Mouse (Mus musculus): Measurements from ENCODE around the gene Tnfrsf14.

Gene Tnfrsf14

DNA sequence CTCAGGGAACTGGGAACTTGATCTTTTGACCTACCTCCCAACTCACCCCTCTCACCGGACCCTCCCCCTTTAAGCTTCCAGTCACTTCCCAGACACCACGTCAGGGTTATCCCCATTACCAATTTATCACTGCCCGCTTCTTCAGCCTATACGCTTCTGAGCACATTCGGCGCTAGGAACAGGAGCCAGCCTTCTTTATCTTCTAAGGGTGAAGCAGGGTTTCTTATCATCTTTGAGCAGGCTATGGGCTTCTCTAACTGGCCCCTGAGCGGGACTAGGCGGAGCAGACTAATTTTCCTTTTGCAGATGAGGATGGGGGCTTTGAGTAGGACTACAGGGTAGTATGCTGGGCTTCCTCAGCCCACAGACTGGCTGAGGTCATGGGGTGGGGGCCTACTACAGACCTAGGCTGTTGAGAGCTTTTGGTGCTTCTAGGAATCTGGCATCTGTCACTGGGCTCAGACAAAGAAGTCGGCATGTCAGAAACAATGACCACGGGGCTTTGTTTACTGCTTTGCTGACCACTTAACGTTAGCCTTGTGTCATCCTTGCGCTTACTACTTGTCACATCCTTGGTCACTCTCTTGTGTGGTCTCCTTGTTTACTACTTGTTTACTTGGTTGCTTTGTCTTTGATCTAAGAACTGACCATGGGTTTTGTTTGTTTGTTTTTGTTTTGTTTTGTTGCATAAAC, at the start of gene Tnfrsf14:
Gene Tnfrsf14 (minus strand): TSS at position 169 of the 693 bp plus-strand sequence.
- DNase-seq (ENCODE audit: low spot score) = peak; percentile 47

DNA sequence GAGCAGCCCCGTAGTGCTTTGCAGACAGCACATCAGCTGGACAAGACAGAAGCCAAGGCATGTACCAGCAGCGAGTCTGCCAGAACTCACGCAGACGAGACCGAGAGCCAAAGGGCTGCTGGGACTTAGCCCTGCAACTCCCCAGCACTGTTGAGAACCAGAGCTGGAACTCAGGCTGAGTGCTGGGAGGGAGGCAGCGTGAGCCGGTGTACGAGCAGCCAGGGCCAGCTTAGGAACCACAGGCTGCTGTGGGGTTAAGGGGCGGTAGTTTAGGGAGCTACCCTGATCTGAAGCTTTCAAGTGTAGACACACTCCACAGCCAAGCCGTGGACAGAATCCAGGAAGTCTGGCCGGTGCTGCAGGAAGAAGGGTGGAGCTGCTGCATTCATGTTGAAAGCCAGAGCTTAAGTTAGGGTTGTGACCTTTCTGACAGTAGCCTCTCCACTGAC, 45.8 kb upstream of the Tnfrsf14 start:
- no peak for DNase-seq (ENCODE audit: low spot score)

- DNase-seq (ENCODE audit: low spot score) = no peak
Observed at GRCm38 (mm10) chr4:154972546-154972945, 44.2 kb upstream of the Tnfrsf14 start.

DNA sequence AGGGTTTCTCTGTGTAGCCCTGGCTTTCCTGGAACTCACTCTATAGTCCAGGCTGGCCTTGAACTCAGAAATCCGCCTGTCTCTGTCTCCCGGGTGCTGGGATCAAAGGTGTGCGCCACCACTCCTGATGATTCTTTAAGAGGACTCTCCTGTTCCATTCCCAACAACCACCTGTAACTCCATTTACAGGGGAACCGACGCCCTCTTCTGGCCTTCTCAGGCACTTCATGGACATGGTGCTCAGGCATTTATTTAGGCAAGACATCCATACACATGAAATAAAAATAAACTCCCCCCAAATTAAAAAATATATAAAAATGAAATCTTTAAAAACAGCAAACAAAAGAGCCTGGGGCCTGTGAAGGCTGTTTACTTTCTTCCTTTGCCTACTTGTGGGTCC, 38.8 kb upstream of the Tnfrsf14 start:
- DNase-seq (ENCODE audit: low spot score) = peak; percentile 78

DNA sequence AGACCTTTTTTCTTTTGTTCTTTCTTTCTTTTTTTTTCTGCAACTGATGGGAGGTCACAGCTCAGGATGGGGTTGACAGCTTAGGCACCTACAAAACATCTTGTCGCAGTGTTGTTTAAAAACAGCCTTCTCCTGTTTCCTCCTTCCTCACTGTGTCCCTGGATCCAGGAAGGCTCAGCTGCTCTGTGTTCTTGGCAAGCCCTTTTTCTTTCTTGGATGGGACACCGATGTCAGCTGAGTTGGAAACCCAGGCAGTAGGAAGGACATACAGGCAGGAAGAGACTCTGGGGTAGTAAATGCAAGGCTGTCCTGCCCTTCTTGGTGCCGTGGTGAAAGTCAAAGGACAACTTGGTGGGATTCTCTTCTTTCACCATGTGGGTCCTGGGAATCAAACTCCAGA, 37.5 kb upstream of the Tnfrsf14 start:
- DNase-seq (ENCODE audit: low spot score) = no peak

GRCm38 (mm10) chr4:154964581-154965235, 36.3 kb upstream of the Tnfrsf14 start:
- DNase-seq (ENCODE audit: low spot score) = peak; percentile 49

- peak; percentile 97 for DNase-seq (ENCODE audit: low spot score)
Observed at GRCm38 (mm10) chr4:154963901-154964580, 35.7 kb upstream of the Tnfrsf14 start, which contains the start of gene Pank4. TSS of gene Pank4 (plus strand) at chr4:154964123.

DNA sequence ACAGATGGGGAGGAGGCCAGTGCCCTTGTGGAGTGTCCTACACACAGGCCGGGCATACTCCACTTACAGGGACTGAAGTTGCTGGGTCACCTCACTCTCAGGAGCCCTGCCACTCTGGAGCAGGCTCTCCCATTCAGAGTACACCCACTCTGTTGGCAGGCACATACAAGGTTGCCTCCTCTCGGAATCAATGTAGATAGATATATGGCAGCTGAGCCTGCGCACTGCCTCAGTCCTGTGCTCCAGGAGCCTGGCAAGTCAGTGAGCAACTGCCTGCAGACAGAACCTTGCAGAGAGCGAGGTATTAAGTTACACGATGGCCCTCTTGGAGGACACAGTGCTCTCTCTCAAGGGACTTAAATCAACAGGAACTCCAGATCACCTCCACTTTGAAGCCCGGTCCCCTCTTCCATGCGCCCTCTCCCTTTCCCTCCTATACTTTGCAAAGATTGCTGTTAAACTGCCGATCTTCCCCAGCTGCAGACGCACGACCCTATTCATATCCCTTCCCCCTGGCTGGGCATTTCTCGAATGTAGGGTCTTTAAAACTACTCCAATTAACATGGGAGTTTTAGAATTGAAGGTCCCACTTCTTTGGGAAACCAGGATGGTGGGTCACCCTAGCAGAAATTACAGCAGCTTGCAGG, 35.0 kb upstream of the Tnfrsf14 start:
- peak; percentile 71 for DNase-seq (ENCODE audit: low spot score)

GRCm38 (mm10) chr4:154962683-154963082, 34.3 kb upstream of the Tnfrsf14 start:
- DNase-seq (ENCODE audit: low spot score) = no peak

DNA sequence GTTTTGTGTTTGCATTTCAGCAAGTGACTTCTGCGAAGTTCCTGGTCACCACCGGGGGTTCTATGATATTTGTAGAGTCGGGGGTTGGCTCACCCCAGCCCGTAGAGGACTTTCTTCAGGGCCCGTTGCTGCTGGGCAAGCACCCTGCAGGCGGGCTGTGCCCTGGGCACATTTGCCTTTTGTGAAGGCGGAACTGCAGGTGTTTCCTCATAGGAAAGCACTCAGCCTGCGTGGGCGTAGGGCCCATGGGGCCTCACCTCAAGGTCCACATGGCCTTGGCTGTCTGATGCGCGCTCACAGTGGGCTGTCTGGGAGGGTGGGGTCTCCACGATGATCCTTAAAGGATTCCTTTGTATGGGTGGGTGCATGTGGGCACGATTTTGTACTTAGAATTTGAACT, 33.5 kb upstream of the Tnfrsf14 start:
- DNase-seq (ENCODE audit: low spot score) = no peak

DNA sequence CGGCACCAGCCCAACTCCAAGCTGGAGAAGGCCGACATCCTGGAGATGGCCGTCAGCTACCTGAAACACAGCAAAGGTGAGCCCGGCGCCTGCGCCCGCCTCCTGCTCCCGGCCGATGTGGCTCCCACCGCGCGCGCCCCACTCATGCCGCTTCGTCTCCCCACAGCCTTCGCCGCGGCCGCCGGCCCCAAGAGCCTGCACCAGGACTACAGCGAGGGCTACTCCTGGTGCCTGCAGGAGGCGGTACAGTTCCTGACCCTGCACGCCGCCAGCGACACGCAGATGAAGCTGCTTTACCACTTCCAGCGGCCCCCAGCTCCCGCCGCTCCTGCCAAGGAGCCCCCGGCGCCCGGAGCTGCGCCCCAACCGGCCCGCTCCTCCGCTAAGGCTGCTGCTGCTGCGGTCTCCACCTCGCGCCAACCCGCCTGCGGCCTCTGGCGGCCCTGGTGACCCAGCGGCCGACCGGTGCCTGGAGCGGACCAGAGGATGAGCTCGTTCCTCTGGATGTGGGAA, 32.9 kb upstream of the Tnfrsf14 start:
- peak; percentile 59 for DNase-seq (ENCODE audit: low spot score)

- DNase-seq (ENCODE audit: low spot score) = no peak
Observed at GRCm38 (mm10) chr4:154960690-154961225, 32.4 kb upstream of the Tnfrsf14 start, which contains the start of gene Hes5. TSS of gene Hes5 (plus strand) at chr4:154960923.

GRCm38 (mm10) chr4:154960021-154960689, 31.8 kb upstream of the Tnfrsf14 start:
- DNase-seq (ENCODE audit: low spot score) = peak; percentile 90

- no peak for DNase-seq (ENCODE audit: low spot score)
Observed at GRCm38 (mm10) chr4:154958621-154959020, 30.3 kb upstream of the Tnfrsf14 start.

GRCm38 (mm10) chr4:154958171-154958570, 29.8 kb upstream of the Tnfrsf14 start:
- peak; percentile 95 for DNase-seq (ENCODE audit: low spot score)

DNA sequence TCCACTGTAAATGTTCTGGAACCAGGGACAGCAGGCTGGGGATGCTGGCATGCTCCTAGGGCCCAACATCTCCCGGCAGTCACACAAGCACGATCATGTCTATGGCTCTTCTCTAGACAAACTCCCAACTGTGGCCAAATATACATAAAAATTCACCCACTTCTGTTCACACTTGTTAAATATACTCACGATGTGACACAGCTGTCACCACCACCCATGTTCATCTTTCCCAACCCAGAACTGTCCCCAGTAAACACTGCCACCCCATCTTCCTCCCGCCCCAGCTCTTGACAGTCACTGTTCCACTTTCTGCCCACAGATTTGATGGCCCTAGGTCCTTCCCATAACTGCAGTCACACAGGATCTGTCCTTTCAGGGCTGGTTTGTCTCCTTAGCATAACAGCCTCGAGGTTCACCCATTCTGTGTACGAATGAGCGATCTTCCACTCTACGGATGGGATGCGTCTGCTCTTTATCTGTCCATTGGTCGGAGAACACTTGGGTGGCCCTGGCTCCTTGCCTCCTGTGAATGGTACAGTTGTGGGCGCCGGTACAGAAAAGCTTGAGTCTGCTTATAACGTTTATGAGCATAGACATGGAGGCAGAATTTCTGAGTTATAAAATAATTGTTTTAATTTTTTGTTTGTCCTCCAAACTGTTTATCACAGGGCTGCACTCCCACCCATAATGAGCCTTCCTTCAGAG, 29.1 kb upstream of the Tnfrsf14 start:
- no peak for DNase-seq (ENCODE audit: low spot score)

GRCm38 (mm10) chr4:154956604-154957003, 28.2 kb upstream of the Tnfrsf14 start:
- DNase-seq (ENCODE audit: low spot score) = no peak

DNA sequence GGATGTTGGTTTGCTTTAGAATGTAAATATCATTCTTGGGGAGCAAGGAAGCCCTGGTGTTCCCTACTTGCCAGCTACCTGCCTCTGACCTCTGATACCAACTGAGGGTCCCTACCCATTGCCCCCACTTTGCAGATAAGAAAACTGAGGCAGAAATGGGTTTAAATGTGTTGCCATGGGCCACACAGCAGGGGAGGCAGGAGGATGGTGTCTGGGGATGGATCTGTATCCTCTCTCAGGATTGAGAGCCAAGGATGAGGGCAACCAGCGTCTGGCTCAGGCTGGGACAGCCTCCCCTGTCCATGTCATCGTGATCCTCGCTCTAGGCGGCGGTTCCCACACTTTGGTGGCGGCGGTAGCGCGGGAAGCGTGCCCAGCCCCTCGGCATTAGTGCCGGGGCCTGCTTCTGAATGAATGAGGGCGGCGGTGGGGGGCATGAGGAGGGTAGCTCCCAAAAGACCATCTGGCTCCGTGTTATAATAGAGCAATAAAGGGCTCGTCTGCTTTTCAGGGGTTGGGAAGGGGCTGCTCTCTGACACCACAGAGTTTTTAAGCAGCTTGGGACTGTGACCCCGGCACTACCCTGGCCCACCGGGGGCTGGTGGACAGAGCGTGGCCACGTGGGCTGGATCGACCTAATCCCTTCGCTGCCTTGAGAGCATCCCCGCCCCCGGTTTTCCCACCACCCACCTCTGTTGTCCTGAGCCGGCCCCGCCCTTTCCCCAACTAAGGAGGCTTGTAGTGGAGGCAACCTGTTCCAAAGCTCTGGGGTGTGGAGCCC, 24.3 kb upstream of the Tnfrsf14 start:
- DNase-seq (ENCODE audit: low spot score) = peak; percentile 87

GRCm38 (mm10) chr4:154949589-154949982, 21.2 kb upstream of the Tnfrsf14 start:
- DNase-seq (ENCODE audit: low spot score) = peak; percentile 83
